In the genomic region with DNA sequence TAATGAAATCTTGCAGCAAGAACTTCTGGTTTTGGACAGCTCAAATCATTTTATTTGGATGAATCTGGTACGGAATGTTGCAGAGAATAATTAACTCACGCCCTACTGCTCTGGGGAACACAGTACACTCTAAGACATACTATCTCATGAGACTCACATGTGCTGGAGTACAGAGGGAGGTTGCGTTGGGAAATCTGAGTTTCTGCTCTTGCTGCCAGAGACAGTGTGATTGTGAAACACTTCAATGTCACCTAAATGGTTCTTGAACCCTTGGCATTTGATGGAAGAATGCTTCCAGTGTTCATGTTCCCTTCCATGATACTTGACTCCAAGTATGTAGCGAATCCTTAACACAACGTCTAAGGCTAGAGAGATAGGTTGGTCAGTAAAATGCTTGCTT, we compare ENCODE assay signal across 16 mouse cellular contexts.
"Had no signal": no experiment of that assay in that cellular context is flagged by ENCODE, and none has a peak within 500 bp of the region (broad histone marks: within the 10 kb centered on the region; RNA-seq: fewer than 3 reads in every experiment).

No protein-coding gene starts in this region.

- H3K36me3 ChIP-seq: neural tube, embryonic 13.5 days; neural tube, embryonic 15.5 days; stomach, embryonic 15.5 days had no signal

- H3K4me2 ChIP-seq: neural tube, embryonic 13.5 days; neural tube, embryonic 15.5 days; stomach, embryonic 15.5 days had no signal

- DNase-seq: retina, postnatal 1 day; right cerebral cortex, adult 18-20 months; right cerebral cortex, postnatal 14 days; right cerebral cortex, postnatal 25 days; right cerebral cortex, postnatal 4 days; spleen, adult 18-20 months; thymus, adult 18-20 months; thymus, adult 2 months; thymus, postnatal 14 days; thymus, postnatal 25 days; thymus, postnatal 36 days; thymus, postnatal 4 days had no signal

- H3K9me3 ChIP-seq: neural tube, embryonic 13.5 days; neural tube, embryonic 15.5 days; stomach, embryonic 15.5 days had no signal

- H3K27ac ChIP-seq: neural tube, embryonic 13.5 days; neural tube, embryonic 15.5 days; stomach, embryonic 15.5 days; stomach, postnatal 0 days had no signal

- H3K9ac ChIP-seq: neural tube, embryonic 13.5 days; neural tube, embryonic 15.5 days; stomach, embryonic 15.5 days had no signal

- H3K4me3 ChIP-seq: neural tube, embryonic 13.5 days; neural tube, embryonic 15.5 days; stomach, embryonic 15.5 days had no signal

- H3K4me1 ChIP-seq: stomach, embryonic 15.5 days had no signal

- H3K27me3 ChIP-seq: neural tube, embryonic 13.5 days; neural tube, embryonic 15.5 days; stomach, embryonic 15.5 days had no signal
